Mouse (Mus musculus): ENCODE measurements around the gene Chn2. TPM values are rescaled to one million over a fixed set of nuclear protein-coding genes. Genes with fewer than 3 reads are reported as not detected.

The Chn2 gene
- polyA plus RNA-seq, 1 experiment from 2014 or later, result 10.6 TPM

DNA sequence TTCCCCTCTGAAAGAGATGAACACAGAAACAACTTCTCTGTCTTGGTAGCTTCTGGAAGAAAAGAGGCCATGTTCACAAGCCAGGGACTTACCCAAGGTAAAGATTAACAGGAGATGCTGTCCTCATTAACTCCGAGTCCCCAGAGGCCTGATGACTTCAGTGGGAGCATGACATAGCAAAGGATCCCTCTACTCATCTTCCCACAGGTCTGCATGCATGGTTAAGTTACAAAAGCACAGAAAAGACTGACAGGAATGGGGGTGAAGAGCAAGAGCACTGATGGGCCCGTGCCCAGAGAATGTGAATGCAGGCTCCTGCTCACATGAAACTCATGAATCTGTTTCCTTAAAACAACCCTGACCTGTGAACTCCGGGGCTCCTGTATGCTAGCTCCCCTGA, 279.8 kb downstream of the Chn2 start:
- no peak for DNase-seq (ENCODE audit: extremely low spot score, low spot score)
- Histone ChIP-seq H3K27me3 (ENCODE audit: poor library complexity, severe bottlenecking) (peaks cover 34% of the 10 kb centered on the region), H3K27ac (no peak overlapping the region), H3K9me3 (no peaks in the 10 kb centered on the region), H3K36me3 (replicated peaks) (no peaks in the 10 kb centered on the region), H3K4me3 (no peak overlapping the region), H3K4me1 (no peaks in the 10 kb centered on the region)
- WGBS, result 84% methylated on average over 3 of the region's 3 CpGs

- no peak overlapping the region for H3K4me3 ChIP-seq
- WGBS, result 71% methylated on average over 1 of the region's 1 CpGs
These were observed 280.9 kb downstream of the Chn2 start for GRCm38 (mm10) chr6:54320236-54320635.

DNA sequence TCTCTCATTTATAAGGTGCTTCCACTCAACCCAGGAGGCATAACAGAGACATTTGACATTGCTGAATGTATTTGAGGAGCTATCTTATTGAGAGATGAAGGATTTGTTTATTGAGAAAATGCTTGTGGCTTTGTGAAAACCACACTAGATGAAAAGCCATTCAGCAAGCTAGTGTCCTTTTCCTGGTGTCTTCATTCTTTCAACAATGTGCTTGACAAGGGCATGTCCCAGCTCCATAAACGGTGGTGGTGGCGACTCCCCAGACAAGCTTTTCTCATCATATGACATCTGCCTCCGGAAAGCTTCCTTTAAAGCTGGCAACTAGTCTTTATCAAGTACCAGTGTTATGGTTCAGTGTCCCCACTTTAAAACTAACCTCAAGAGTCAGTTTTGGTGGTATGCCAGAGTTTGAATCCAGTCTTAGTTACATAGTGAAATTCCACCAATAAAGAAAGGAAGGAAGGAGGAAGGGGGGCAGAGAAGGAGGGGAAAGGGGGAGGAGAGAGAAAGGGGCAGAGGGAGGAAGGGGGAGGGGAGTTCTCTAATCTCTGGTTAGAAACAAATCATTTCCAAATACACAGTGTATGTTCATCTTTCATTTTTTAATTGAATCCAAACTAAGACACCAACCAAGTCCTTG, 286.0 kb downstream of the Chn2 start, which contains the start of gene Prr15:
Prr15 (plus strand) TSS at position 590 of the 640 bp plus-strand sequence.
- no peak for DNase-seq (ENCODE audit: extremely low spot score, low spot score)
- Histone ChIP-seq H3K27me3 (ENCODE audit: poor library complexity, severe bottlenecking) (peaks cover 80% of the 10 kb centered on the region), H3K27ac (no peak within 1 kb of the TSS; the same call in 1 of the 2 replicates), H3K9me3 (no peaks in the 10 kb centered on the region), H3K4me1 (peaks cover 36% of the 10 kb centered on the region), H3K4me3 (peak within 1 kb of the TSS; percentile 61), H3K36me3 (replicated peaks) (no peaks in the 10 kb centered on the region)
- 82% methylated on average over 3 of the region's 3 CpGs for WGBS

More at GRCm38 (mm10) chr6:54320236-54320635, 280.9 kb downstream of the Chn2 start:
- no peaks in the 10 kb centered on the region for H3K36me3 ChIP-seq (replicated peaks)
- no peaks in the 10 kb centered on the region for H3K9me3 ChIP-seq
- no peak for DNase-seq (ENCODE audit: extremely low spot score, low spot score)
- H3K27me3 ChIP-seq (ENCODE audit: poor library complexity, severe bottlenecking), result peaks cover 45% of the 10 kb centered on the region
- H3K4me1 ChIP-seq, result no peaks in the 10 kb centered on the region
- H3K27ac ChIP-seq, result no peak overlapping the region

DNA sequence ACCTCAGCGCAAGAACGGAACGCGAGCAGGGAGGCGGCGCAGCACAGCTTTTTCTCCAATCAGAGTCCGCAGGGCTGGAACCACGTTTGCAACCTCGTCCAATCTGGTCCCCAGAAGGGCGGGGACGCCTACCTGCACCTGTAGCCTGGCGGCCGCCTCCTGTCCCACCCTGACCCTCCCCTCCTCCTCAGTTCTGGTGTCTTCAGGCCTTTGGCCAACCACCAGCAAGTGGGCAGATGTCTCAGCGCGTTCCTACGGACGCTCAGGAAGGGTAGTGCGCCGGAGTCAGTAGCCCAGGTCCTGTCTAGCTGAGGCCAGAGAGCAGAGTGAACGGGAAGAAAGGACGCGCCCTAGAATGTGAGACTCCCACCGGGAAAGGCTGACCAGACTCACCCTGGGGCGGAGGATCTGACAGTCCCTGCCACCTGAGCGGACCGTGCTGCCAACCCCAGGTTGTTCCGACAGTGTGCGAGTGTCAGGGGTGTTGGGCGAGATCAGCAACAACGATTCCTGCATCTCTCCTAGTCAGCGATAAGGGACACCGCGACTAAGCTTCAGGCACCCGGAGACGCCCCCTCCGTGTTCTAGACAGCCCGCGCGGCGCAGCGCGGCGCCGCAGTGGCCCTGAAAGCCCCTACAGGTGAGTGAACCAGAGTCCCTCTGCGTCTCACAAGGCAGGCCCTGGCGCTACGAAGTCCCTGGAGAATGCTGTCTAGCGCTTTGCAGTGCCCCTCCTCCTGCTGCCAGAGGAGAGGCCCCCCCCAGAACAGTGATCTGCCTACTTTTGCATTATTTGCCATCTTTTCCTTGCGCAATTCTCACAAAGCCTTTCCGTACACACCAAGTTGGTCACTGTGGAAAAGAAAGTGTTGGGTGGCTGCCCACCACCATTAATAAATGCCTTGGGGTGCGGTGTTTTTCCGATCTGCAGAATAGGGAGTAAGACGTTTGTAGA, 287.6 kb downstream of the Chn2 start:
- under 1% methylated on average over 53 of the region's 53 CpGs for WGBS
- peak overlapping the region; percentile 66 for H3K27ac ChIP-seq
- peaks cover 51% of the 10 kb centered on the region for H3K4me1 ChIP-seq
- H3K9me3 ChIP-seq, result no peaks in the 10 kb centered on the region
- H3K27me3 ChIP-seq (ENCODE audit: poor library complexity, severe bottlenecking), result peaks cover 81% of the 10 kb centered on the region
- DNase-seq (ENCODE audit: extremely low spot score, low spot score), result peak; percentile 63
- H3K36me3 ChIP-seq (replicated peaks), result no peaks in the 10 kb centered on the region
- peak overlapping the region; percentile 61 for H3K4me3 ChIP-seq

DNA sequence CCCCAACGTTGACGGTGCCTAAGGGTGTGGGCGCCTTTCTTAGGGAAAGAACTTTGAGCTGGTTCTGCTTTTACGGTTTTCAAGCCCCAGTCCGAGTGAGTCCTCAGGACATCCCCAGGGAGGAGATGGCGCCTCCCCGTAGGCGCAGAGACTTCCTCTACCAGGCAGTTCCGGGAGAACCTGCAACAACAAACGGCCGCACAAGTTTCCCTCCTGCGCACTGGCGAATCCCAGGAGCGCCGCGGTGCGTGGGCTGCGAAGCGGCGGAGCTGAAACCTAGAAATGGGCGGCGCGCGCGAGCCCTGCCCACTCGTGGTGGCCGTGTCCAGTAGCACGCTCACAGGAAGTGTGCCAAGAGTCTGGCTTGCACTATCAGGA, 288.3 kb downstream of the Chn2 start:
- peaks cover 58% of the 10 kb centered on the region for H3K4me1 ChIP-seq
- WGBS, result under 1% methylated on average over 28 of the region's 28 CpGs
- H3K36me3 ChIP-seq (replicated peaks), result no peaks in the 10 kb centered on the region
- peaks cover 78% of the 10 kb centered on the region for H3K27me3 ChIP-seq (ENCODE audit: poor library complexity, severe bottlenecking)
- peak; percentile 43 for DNase-seq (ENCODE audit: extremely low spot score, low spot score)
- peak overlapping the region; percentile 61 for H3K4me3 ChIP-seq
- no peaks in the 10 kb centered on the region for H3K9me3 ChIP-seq
- peak overlapping the region; percentile 66 for H3K27ac ChIP-seq

- no peak overlapping the region for H3K27ac ChIP-seq
- DNase-seq (ENCODE audit: extremely low spot score, low spot score), result no peak
- peaks cover 77% of the 10 kb centered on the region for H3K27me3 ChIP-seq (ENCODE audit: poor library complexity, severe bottlenecking)
- H3K4me3 ChIP-seq, result no peak overlapping the region
- 91% methylated on average over 5 of the region's 5 CpGs for WGBS
- H3K9me3 ChIP-seq, result no peaks in the 10 kb centered on the region
- peaks cover 70% of the 10 kb centered on the region for H3K4me1 ChIP-seq
- no peaks in the 10 kb centered on the region for H3K36me3 ChIP-seq (replicated peaks)
These were observed 289.4 kb downstream of the Chn2 start for GRCm38 (mm10) chr6:54328783-54329182.

DNA sequence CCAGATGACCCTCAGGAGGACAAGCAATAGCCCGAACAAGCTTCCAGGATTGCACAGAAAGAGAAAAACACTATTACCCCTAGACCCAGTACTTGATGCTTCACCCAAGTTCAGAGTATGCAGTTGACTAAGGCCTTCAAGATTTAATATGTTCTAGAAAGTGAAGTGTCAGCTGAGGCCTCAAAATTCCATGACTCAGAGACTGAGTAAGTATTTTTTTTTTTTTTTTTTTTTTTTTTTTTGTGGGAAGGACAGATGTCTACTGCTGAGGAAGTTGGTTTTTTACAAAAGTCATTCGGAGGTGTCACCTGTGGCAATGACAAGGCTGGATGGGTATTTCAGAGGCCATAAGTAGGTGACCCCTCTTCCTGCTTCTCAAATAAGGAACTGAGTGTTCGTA, 290.2 kb downstream of the Chn2 start:
- peaks cover 76% of the 10 kb centered on the region for H3K4me1 ChIP-seq
- DNase-seq (ENCODE audit: extremely low spot score, low spot score), result no peak
- 89% methylated on average over 3 of the region's 3 CpGs for WGBS
- no peak overlapping the region for H3K27ac ChIP-seq
- peaks cover 75% of the 10 kb centered on the region for H3K27me3 ChIP-seq (ENCODE audit: poor library complexity, severe bottlenecking)
- no peaks in the 10 kb centered on the region for H3K9me3 ChIP-seq
- H3K36me3 ChIP-seq (replicated peaks), result no peaks in the 10 kb centered on the region
- no peak overlapping the region for H3K4me3 ChIP-seq

GRCm38 (mm10) chr6:54330166-54330565, 290.8 kb downstream of the Chn2 start:
- H3K4me1 ChIP-seq, result peaks cover 76% of the 10 kb centered on the region
- peaks cover 75% of the 10 kb centered on the region for H3K27me3 ChIP-seq (ENCODE audit: poor library complexity, severe bottlenecking)

GRCm38 (mm10) chr6:54331765-54332164, 292.4 kb downstream of the Chn2 start:
- Histone ChIP-seq H3K27ac (no peak overlapping the region), H3K4me1 (peaks cover 65% of the 10 kb centered on the region), H3K4me3 (no peak overlapping the region), H3K27me3 (ENCODE audit: poor library complexity, severe bottlenecking) (peaks cover 68% of the 10 kb centered on the region), H3K36me3 (replicated peaks) (no peaks in the 10 kb centered on the region), H3K9me3 (no peaks in the 10 kb centered on the region)
- 68% methylated on average over 10 of the region's 10 CpGs for WGBS
- no peak for DNase-seq (ENCODE audit: extremely low spot score, low spot score)

More at GRCm38 (mm10) chr6:54330166-54330565, 290.8 kb downstream of the Chn2 start:
- H3K36me3 ChIP-seq (replicated peaks), result no peaks in the 10 kb centered on the region
- no peaks in the 10 kb centered on the region for H3K9me3 ChIP-seq
- H3K27ac ChIP-seq, result no peak overlapping the region
- H3K4me3 ChIP-seq, result no peak overlapping the region
- no peak for DNase-seq (ENCODE audit: extremely low spot score, low spot score)
- WGBS, result 56% methylated on average over 10 of the region's 10 CpGs

GRCm38 (mm10) chr6:54332203-54332602, 292.8 kb downstream of the Chn2 start:
- Histone ChIP-seq H3K27me3 (ENCODE audit: poor library complexity, severe bottlenecking) (peaks cover 64% of the 10 kb centered on the region), H3K27ac (peak overlapping the region; percentile 1; the same call in 1 of the 2 replicates), H3K4me3 (no peak overlapping the region), H3K9me3 (no peaks in the 10 kb centered on the region), H3K36me3 (replicated peaks) (no peaks in the 10 kb centered on the region), H3K4me1 (peaks cover 61% of the 10 kb centered on the region)
- WGBS, result 69% methylated on average over 8 of the region's 8 CpGs
- DNase-seq (ENCODE audit: extremely low spot score, low spot score), result no peak

DNA sequence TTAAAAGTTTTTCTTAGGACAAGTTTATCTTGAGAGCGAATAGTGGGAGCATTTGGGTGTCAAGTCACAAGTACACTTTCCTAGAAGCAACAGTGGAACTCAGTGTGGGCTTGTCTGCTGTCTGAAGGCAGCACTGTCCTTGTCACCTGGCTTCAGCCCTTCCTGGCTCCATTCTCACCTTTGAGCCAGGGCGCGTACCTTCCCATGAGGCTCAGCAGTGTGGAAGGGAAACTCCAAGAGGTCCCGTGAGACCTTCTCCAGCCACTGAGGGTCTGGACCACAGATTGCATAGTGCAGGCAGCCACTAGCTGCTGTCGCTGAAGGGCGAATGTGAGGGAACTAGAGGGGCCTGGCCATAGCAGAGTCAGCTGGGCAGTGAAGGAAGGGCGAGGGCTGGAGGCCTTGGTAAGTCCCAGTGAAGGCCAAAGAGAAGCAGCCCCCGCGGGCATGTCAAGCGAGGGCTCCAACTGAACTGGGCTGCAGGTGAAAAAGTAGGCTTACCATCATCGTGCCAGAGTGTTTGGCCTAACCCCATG, 293.8 kb downstream of the Chn2 start:
- DNase-seq (ENCODE audit: extremely low spot score, low spot score), result no peak
- Histone ChIP-seq H3K27me3 (ENCODE audit: poor library complexity, severe bottlenecking) (peaks cover 54% of the 10 kb centered on the region), H3K4me1 (peaks cover 51% of the 10 kb centered on the region), H3K27ac (0 out of 2 replicates have a peak overlapping the region, but pooled peaks have one; percentile 16), H3K4me3 (no peak overlapping the region), H3K36me3 (replicated peaks) (no peaks in the 10 kb centered on the region), H3K9me3 (no peaks in the 10 kb centered on the region)
- 42% methylated on average over 11 of the region's 11 CpGs for WGBS

DNA sequence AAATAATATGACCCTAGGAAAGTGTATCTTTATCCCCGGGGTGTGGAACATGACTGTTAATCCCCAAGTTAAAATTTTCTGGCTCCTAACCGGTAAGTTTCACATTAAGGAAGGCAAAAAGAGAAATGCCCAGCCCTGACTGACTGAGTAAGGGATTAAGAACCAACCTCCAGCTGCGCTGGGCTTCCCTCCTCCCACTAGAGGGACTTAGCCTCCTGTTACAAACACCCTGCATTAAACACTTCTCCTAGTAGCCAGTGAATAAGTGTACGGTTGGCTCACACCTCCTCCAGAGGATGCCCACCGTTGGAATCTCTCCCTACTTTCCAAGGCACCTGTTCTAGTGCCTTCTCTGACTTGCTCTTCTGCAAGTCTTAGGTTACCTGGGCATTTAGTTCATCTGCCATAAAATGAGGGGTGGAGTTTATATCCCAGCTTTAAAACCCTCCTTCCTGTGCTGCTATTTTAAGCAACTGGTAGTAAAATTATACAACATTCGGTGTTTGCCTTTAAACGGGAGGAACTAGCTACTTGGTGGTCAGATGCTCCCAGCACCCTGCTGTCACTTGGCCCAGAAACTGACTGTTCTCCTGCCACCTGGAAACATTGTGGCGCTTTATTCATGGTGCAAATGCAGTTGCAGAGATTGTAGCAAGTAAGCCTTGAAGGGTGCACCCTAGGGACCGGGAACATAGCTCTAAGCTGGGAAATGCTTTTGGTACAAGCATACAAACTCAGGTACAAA, 294.5 kb downstream of the Chn2 start:
- H3K4me1 ChIP-seq, result peaks cover 51% of the 10 kb centered on the region
- no peaks in the 10 kb centered on the region for H3K9me3 ChIP-seq
- no peak overlapping the region for H3K4me3 ChIP-seq
- no peaks in the 10 kb centered on the region for H3K36me3 ChIP-seq (replicated peaks)
- peaks cover 47% of the 10 kb centered on the region for H3K27me3 ChIP-seq (ENCODE audit: poor library complexity, severe bottlenecking)
- 0 out of 2 replicates have a peak overlapping the region, but pooled peaks have one; percentile 16 for H3K27ac ChIP-seq
- 40% methylated on average over 9 of the region's 9 CpGs for WGBS
- no peak for DNase-seq (ENCODE audit: extremely low spot score, low spot score)
